Mouse (Mus musculus) intestine, embryonic 14.5 days (tissue): ENCODE results near the gene Stk35. TPM values are rescaled to one million over a fixed set of nuclear protein-coding genes. Genes with fewer than 3 reads are reported as not detected.

Source experiments
- ATAC-seq: fragments of 200-750 bp; cut with Nextera tagmentation; replicated peaks from 2 replicates; pipeline ENCODE4 v1.8.0; 2017; ENCODE audit warnings: low read depth, moderate number of reproducible peaks, moderate TSS enrichment, moderate library complexity; ENCODE audit not compliant: low FRiP score, low TSS enrichment
- DNase-seq: peaks from one replicate; pipeline ENCODE4 v3.0.0-alpha.2; 2018; ENCODE audit warnings: low spot score
- H3K27ac ChIP-seq: fragments of 300-500 bp; sonication (generic); 2 replicates; pipeline ENCODE4 v1.5.1; 2014; ENCODE audit warnings: low read depth, mild to moderate bottlenecking, control low read depth
- H3K27me3 ChIP-seq: fragments of 300-500 bp; sonication (generic); replicated peaks from 2 replicates; pipeline ENCODE4 v1.6.1; 2014; ENCODE audit warnings: low read length, control low read depth; ENCODE audit not compliant: control insufficient read depth, insufficient read depth
- H3K36me3 ChIP-seq: fragments of 300-500 bp; sonication (generic); 2 replicates; pipeline ENCODE4 v1.6.1; 2014; ENCODE audit warnings: low read length, control low read depth; ENCODE audit not compliant: control insufficient read depth, insufficient read depth
- H3K4me1 ChIP-seq: fragments of 300-500 bp; sonication (generic); replicated peaks from 2 replicates; pipeline ENCODE4 v1.6.1; 2014; ENCODE audit warnings: low read length, control low read depth, mixed read lengths; ENCODE audit not compliant: control insufficient read depth, insufficient read depth
- H3K4me2 ChIP-seq: fragments of 300-500 bp; sonication (generic); 2 replicates; pipeline ENCODE4 v1.6.1; 2014; ENCODE audit warnings: low read length
- H3K4me3 ChIP-seq: fragments of 300-500 bp; sonication (generic); 2 replicates; pipeline ENCODE4 v1.5.1; 2014; ENCODE audit warnings: low read depth, low read length, control low read depth, mixed read lengths
- H3K9ac ChIP-seq: fragments of 300-500 bp; sonication (generic); 2 replicates; pipeline ENCODE4 v1.6.1; 2014; ENCODE audit warnings: mild to moderate bottlenecking, low read length
- H3K9me3 ChIP-seq: fragments of 300-500 bp; sonication (generic); 2 replicates; pipeline ENCODE4 v1.6.1; 2016; ENCODE audit warnings: low read length, control low read depth; ENCODE audit not compliant: control insufficient read depth
- WGBS: fragments of 180-500 bp; shearing (Covaris S2); extraction: QIAGEN DNeasy Blood & Tissue Kit; methylation state at CpG from one replicate; pipeline ENCODE4 v1.1.7; 2014; 5-methylcytosine and 5-hydroxymethylcytosine counted together
- polyA plus RNA-seq: library from polyadenylated mRNA; unstranded; fragments of >200 nt; fragmentation: Nextera tagmentation; extraction: Ambion mirVana; gene quantifications from 2 replicates; pipeline ENCODE4 v1.2.1, GENCODE M21; 2014

Stk35 gene
- polyA plus RNA-seq, 1 experiment from 2014 or later = 11.8 TPM

DNA sequence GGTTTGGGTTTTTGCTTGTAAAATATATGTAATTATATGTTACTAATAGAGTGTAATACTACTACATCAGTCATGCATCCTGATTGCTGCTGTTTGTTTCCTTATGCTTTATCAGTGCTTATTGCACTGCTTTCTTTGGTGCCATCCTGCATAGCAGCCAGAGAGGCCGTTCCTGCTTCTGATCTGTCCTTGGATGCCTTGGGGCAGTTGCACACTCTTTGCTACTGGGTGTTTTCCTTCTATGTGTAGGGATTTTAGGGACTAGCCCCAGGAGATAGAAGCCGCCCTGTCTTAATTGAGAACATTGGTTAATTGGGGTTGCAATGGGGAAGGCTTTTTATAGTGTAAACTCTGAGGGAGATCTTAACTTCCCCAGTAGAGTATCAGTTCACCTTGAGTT, 6.2 kb downstream of the Stk35 start:
- no peak for ATAC-seq
- Histone ChIP-seq H3K4me3 (no peak overlapping the region), H3K36me3 (peaks cover 70% of the 10 kb centered on the region), H3K4me2 (no peak overlapping the region), H3K9ac (no peak overlapping the region), H3K4me1 (peaks cover 23% of the 10 kb centered on the region), H3K9me3 (no peaks in the 10 kb centered on the region), H3K27ac (no peak overlapping the region), H3K27me3 (no peaks in the 10 kb centered on the region)
- no peak for DNase-seq
- 86% methylated on average over 2 of the region's 2 CpGs for WGBS

- ATAC-seq = no peak
- 94% methylated on average over 7 of the region's 7 CpGs for WGBS
- H3K4me1 ChIP-seq = no peaks in the 10 kb centered on the region
- H3K4me2 ChIP-seq = no peak overlapping the region
- no peak for DNase-seq
- H3K4me3 ChIP-seq = no peak overlapping the region
- peaks cover 65% of the 10 kb centered on the region for H3K36me3 ChIP-seq
- no peak overlapping the region for H3K9ac ChIP-seq
- no peak overlapping the region for H3K27ac ChIP-seq
- H3K9me3 ChIP-seq = no peaks in the 10 kb centered on the region
- no peaks in the 10 kb centered on the region for H3K27me3 ChIP-seq
These were observed 10.2 kb downstream of the Stk35 start for GRCm38 (mm10) chr2:129810563-129810962.

GRCm38 (mm10) chr2:129814033-129814432, 13.7 kb downstream of the Stk35 start:
- Histone ChIP-seq H3K4me1 (0 out of 2 replicates have a peak, but pooled peaks cover 4% of the 10 kb centered on the region), H3K4me3 (no peak overlapping the region), H3K27ac (no peak overlapping the region), H3K9me3 (no peaks in the 10 kb centered on the region), H3K36me3 (peaks cover 70% of the 10 kb centered on the region), H3K4me2 (no peak overlapping the region), H3K27me3 (no peaks in the 10 kb centered on the region), H3K9ac (no peak overlapping the region)
- WGBS = 97% methylated on average over 3 of the region's 3 CpGs
- ATAC-seq = no peak
- DNase-seq = no peak

DNA sequence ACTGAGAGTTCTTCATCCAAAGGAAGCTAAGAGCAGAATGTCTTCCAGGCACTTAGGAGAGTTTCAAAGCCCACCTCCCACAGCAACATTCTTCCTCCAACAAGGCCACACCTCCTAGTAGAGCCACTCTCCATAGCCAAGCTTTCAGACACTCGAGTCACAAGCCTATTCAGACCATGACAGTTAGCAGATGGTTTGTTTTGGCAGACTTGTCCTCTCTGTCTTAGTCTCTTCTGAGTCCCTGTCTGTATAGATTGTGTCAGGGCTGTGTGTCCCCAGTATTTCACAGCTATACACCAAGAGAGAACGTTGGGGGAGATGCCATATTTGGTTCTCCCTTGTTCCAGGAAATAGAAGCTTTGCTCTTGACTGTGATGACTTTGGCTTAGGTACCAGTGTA, 14.8 kb downstream of the Stk35 start:
- Histone ChIP-seq H3K4me1 (0 out of 2 replicates have a peak, but pooled peaks cover 4% of the 10 kb centered on the region), H3K9me3 (no peaks in the 10 kb centered on the region), H3K27ac (no peak overlapping the region), H3K9ac (no peak overlapping the region), H3K4me2 (no peak overlapping the region), H3K36me3 (peaks cover 62% of the 10 kb centered on the region), H3K27me3 (no peaks in the 10 kb centered on the region), H3K4me3 (no peak overlapping the region)
- ATAC-seq = no peak
- 74% methylated on average over 2 of the region's 2 CpGs for WGBS
- DNase-seq = no peak

DNA sequence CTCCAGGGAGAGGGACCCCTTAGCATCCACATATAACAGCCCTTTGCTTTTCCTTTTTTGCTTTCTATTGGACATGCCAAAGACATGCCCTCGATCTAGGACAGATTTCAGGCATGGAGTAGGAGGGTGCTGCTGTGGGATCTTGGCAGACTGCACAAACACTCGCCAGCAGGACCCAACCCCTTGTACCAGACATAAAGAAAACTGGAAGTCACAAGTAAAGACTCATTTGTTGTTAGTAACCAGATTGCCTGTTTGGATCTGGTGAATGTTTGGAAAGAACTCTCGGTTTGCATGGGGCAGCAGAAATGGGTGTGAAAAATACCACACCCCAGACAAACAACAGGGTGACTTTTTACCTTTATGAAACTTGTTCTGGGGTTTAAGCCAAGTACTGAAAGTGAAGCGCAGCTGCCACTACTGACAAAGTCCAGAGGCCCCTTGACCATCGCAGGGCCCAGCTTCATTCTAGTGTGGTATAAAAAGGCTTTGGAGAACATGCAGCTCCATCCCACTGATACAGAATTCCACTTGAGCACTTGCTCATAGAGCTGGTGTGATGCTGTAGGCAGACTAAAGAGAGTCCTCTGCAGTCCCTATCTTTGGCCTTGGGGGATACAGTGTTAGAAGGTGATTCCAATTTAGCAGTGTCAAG, 17.4 kb downstream of the Stk35 start:
- 67% methylated on average over 5 of the region's 5 CpGs for WGBS

DNA sequence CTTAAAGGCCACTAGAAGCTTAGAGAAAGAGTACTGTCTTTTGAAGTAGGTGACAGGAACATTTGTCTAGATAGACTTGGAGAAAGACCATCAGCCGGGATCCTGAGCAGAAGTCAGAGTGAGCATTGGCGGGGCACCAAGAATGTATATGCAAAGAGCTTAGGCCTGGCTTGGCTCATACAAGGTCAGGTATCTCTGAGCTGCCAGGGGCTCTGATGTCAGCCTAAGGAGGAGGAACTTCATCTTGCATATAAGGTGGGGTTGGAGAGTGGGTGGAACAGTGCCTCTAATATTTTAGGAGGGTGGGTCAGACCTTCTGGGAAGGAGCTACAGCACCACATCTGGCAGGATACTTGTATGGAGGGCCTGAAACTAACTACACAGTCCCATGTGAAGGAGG, 18.6 kb downstream of the Stk35 start:
- Histone ChIP-seq H3K27me3 (no peaks in the 10 kb centered on the region), H3K27ac (no peak overlapping the region), H3K4me2 (no peak overlapping the region), H3K4me1 (peaks cover 7% of the 10 kb centered on the region; the same call in 1 of the 2 replicates), H3K36me3 (peaks cover 53% of the 10 kb centered on the region), H3K4me3 (no peak overlapping the region), H3K9me3 (no peaks in the 10 kb centered on the region), H3K9ac (no peak overlapping the region)
- DNase-seq (no peak), ATAC-seq (no peak)
- 55% methylated on average over 2 of the region's 2 CpGs for WGBS

More for the DNA sequence above, 17.4 kb downstream of the Stk35 start:
- Histone ChIP-seq H3K4me3 (no peak overlapping the region), H3K27me3 (no peaks in the 10 kb centered on the region), H3K9me3 (no peaks in the 10 kb centered on the region), H3K4me2 (no peak overlapping the region), H3K27ac (no peak overlapping the region), H3K36me3 (peaks cover 57% of the 10 kb centered on the region), H3K4me1 (peaks cover 7% of the 10 kb centered on the region; the same call in 1 of the 2 replicates), H3K9ac (no peak overlapping the region)
- ATAC-seq (no peak), DNase-seq (no peak)

DNA sequence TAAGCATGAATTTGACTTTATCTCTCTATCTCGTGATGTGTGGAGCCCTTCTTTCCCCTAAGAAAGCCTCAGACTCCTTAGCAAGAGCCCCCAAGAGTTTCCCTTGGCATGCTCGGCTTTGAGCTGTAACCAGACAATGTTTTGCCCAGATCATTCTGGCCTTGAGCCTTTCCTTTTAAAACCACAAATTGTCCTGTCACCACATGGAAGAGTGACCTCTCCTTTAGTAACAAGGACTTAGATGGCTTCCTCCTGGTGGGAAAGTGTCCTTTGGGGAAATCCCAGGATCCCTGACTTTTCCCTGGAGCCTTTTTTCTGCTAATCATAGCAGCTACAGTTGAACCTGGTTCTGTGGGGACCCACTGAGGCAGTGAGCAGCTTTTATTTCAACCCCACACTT, 19.2 kb downstream of the Stk35 start:
- H3K4me3 ChIP-seq = no peak overlapping the region
- H3K4me2 ChIP-seq = no peak overlapping the region
- no peak overlapping the region for H3K27ac ChIP-seq
- H3K27me3 ChIP-seq = no peaks in the 10 kb centered on the region
- peaks cover 7% of the 10 kb centered on the region; the same call in 1 of the 2 replicates for H3K4me1 ChIP-seq
- no peak for ATAC-seq
- H3K9ac ChIP-seq = no peak overlapping the region
- no peak for DNase-seq
- H3K36me3 ChIP-seq = peaks cover 49% of the 10 kb centered on the region
- 69% methylated on average over 2 of the region's 2 CpGs for WGBS
- H3K9me3 ChIP-seq = no peaks in the 10 kb centered on the region

GRCm38 (mm10) chr2:129819951-129820350, 19.6 kb downstream of the Stk35 start:
- Histone ChIP-seq H3K9ac (no peak overlapping the region), H3K4me2 (no peak overlapping the region), H3K4me3 (no peak overlapping the region), H3K4me1 (peaks cover 7% of the 10 kb centered on the region; the same call in 1 of the 2 replicates), H3K9me3 (no peaks in the 10 kb centered on the region), H3K36me3 (peaks cover 48% of the 10 kb centered on the region), H3K27me3 (no peaks in the 10 kb centered on the region), H3K27ac (no peak overlapping the region)
- DNase-seq = no peak
- 97% methylated on average over 1 of the region's 1 CpGs for WGBS
- no peak for ATAC-seq

GRCm38 (mm10) chr2:129821021-129821420, 20.7 kb downstream of the Stk35 start:
- H3K36me3 ChIP-seq = peaks cover 40% of the 10 kb centered on the region
- H3K4me2 ChIP-seq = no peak overlapping the region
- WGBS = 59% methylated on average over 8 of the region's 8 CpGs
- H3K4me1 ChIP-seq = peaks cover 7% of the 10 kb centered on the region; the same call in 1 of the 2 replicates
- H3K9ac ChIP-seq = no peak overlapping the region
- H3K4me3 ChIP-seq = no peak overlapping the region
- DNase-seq (no peak), ATAC-seq (no peak)
- no peaks in the 10 kb centered on the region for H3K27me3 ChIP-seq
- no peaks in the 10 kb centered on the region for H3K9me3 ChIP-seq
- H3K27ac ChIP-seq = no peak overlapping the region
